Comparison of ENCODE assay signal across 8 mouse cellular contexts in the genomic region with DNA sequence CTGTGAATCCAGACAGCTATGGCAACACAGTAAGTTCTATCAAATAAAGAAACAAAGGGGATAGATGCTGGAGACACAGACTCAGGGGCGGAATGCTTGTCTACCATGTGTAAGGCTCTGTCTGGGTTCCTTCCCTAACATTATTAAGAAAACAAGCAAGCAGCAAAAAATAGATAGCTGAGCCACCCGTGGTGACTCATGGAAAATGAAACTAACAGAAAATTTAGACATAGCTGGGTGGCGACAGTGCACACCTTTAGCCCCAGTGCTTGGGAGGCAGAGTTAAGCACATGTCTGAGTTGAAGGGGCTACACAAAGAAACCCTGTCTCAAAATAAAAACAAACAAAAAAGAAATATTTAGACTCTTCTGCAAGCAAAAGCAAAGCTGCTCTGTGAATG. TPM values are rescaled to one million over a fixed set of nuclear protein-coding genes. Genes with fewer than 3 reads are reported as not detected.
DNase-seq lines count a peak whose midpoint lies in the region; ATAC-seq and TF ChIP-seq lines count a peak whose summit lies in the region.

No protein-coding gene starts in this region.

- no peak for TF ChIP-seq CTCF in MEL (IDR thresholded peaks at IDR 0.05 in 2 of 3, conservative IDR thresholded peaks at IDR 0.05 in 1 of 3; ENCODE audit: control insufficient read depth in 1 of 3, insufficient read depth in 1 of 3, low read depth in 2 of 3, low read length in 3 of 3, poor library complexity in 1 of 3, severe bottlenecking in 1 of 3)

- peak; percentile 3 for DNase-seq in kidney, adult 9 months
- no peak for DNase-seq in kidney, postnatal 4 days
- DNase-seq in MEL (ENCODE audit: low read depth, low spot score): peak; percentile 79
- DNase-seq in cerebellum, postnatal 14 days: no peak
- DNase-seq in frontal cortex, postnatal 25 days (ENCODE audit: low spot score in 2 of 2): no peak
- no peak for DNase-seq in left cerebral cortex, postnatal 4 days

- peaks cover 15 to 36% of the 10 kb centered on the region in 2 experiments for H3K36me3 ChIP-seq in MEL (ENCODE audit: control insufficient read depth in 1 of 2, insufficient read depth in 2 of 2, low read length in 2 of 2)
- H3K36me3 ChIP-seq in forebrain, embryonic 12.5 days (replicated peaks): peaks cover 38% of the 10 kb centered on the region
- H3K36me3 ChIP-seq in liver, embryonic 16.5 days (ENCODE audit: control insufficient read depth, insufficient read depth): peaks cover 36% of the 10 kb centered on the region

- H3K9me3 ChIP-seq in MEL (replicated peaks; ENCODE audit: insufficient read depth, low read length): no peaks in the 10 kb centered on the region
- no peaks in the 10 kb centered on the region for H3K9me3 ChIP-seq in forebrain, embryonic 12.5 days
- no peaks in the 10 kb centered on the region for H3K9me3 ChIP-seq in liver, embryonic 16.5 days (replicated peaks; ENCODE audit: control insufficient read depth, low read length)

- TF ChIP-seq POLR2A in MEL (IDR thresholded peaks at IDR 0.05; ENCODE audit: control insufficient read depth in 1 of 2, insufficient read depth in 1 of 2, low read depth in 1 of 2, low read length in 2 of 2, poor library complexity in 1 of 2): no peak

- no peaks in the 10 kb centered on the region for H3K27me3 ChIP-seq in MEL (ENCODE audit: control insufficient read depth in 1 of 2, insufficient read depth in 2 of 2, low read length in 2 of 2)
- H3K27me3 ChIP-seq in forebrain, embryonic 12.5 days: no peaks in the 10 kb centered on the region
- no peaks in the 10 kb centered on the region for H3K27me3 ChIP-seq in liver, embryonic 16.5 days (ENCODE audit: control insufficient read depth, insufficient read depth, low read depth, low read length)

- 66% methylated on average over 3 of the region's 3 CpGs for WGBS in forebrain, embryonic 12.5 days
- WGBS in liver, embryonic 16.5 days (ENCODE audit: insufficient replicate concordance): 21% methylated on average over 3 of the region's 3 CpGs

- peak overlapping the region; percentile 68 to 97 for H3K4me3 ChIP-seq in MEL (ENCODE audit: control insufficient read depth in 1 of 2, insufficient read depth in 1 of 2, low read depth in 2 of 2, low read length in 2 of 2)
- H3K4me3 ChIP-seq in forebrain, embryonic 12.5 days (replicated peaks): peak overlapping the region; percentile 71
- H3K4me3 ChIP-seq in liver, embryonic 16.5 days (ENCODE audit: low read depth, low read length): peak overlapping the region; percentile 99

- intact Hi-C loops in left cerebral cortex, postnatal 4 days (cut with DNase I): no loop called here

- H3K9ac ChIP-seq in MEL (ENCODE audit: control insufficient read depth, low read depth, low read length, poor library complexity, severe bottlenecking): peak overlapping the region; percentile 94
- H3K9ac ChIP-seq in forebrain, embryonic 12.5 days: peak overlapping the region; percentile 70
- H3K9ac ChIP-seq in liver, embryonic 16.5 days (ENCODE audit: low read depth, low read length): peak overlapping the region; percentile 90

- H3K27ac ChIP-seq in MEL (ENCODE audit: control insufficient read depth, low read depth, low read length): peak overlapping the region; percentile 95
- H3K27ac ChIP-seq in forebrain, embryonic 12.5 days: 0 out of 2 replicates have a peak overlapping the region, but pooled peaks have one; percentile 13
- peak overlapping the region; percentile 55 for H3K27ac ChIP-seq in liver, embryonic 16.5 days (ENCODE audit: low read length)

- no peak for TF ChIP-seq RAD21 in MEL (IDR thresholded peaks at IDR 0.05; ENCODE audit: low read depth, low read length)

- H3K4me1 ChIP-seq in MEL (ENCODE audit: control insufficient read depth in 1 of 2, insufficient read depth in 2 of 2, low read length in 2 of 2): peaks cover 17 to 21% of the 10 kb centered on the region in 2 experiments
- H3K4me1 ChIP-seq in forebrain, embryonic 12.5 days: peaks cover 19% of the 10 kb centered on the region
- H3K4me1 ChIP-seq in liver, embryonic 16.5 days (ENCODE audit: control insufficient read depth, low read depth, low read length): peaks cover 31% of the 10 kb centered on the region

- peaks cover 31% of the 10 kb centered on the region for H3K79me2 ChIP-seq in MEL (ENCODE audit: control insufficient read depth, insufficient read depth, low read length, poor library complexity)

- peak overlapping the region; percentile 63 for H3K4me2 ChIP-seq in forebrain, embryonic 12.5 days
- H3K4me2 ChIP-seq in liver, embryonic 16.5 days (ENCODE audit: low read depth, low read length): peak overlapping the region; percentile 75

- ATAC-seq in forebrain, embryonic 12.5 days (ENCODE audit: low FRiP score): no peak
- no peak for ATAC-seq in liver, embryonic 16.5 days (ENCODE audit: low read depth)

- no peak for TF ChIP-seq EP300 in MEL (IDR thresholded peaks at IDR 0.05; ENCODE audit: low read depth in 1 of 2, low read length in 2 of 2)

TF ChIP-seq in MEL, 35 proteins besides CTCF, POLR2A, EP300 and RAD21:
- peak; percentile 67 for TF ChIP-seq SIN3A (IDR thresholded peaks at IDR 0.05; ENCODE audit: low read length)
- peak; percentile 57; the same call in 1 of the 2 replicates for TF ChIP-seq MAX (IDR thresholded peaks at IDR 0.05; ENCODE audit: low read length)
- TF ChIP-seq KAT2A (conservative IDR thresholded peaks at IDR 0.05; ENCODE audit: low read depth, low read length): no peak
- no peak for TF ChIP-seq USF1 (IDR thresholded peaks at IDR 0.05; ENCODE audit: low read depth, low read length)
- peak; percentile 54 for TF ChIP-seq ETS1 (IDR thresholded peaks at IDR 0.05; ENCODE audit: low read depth, low read length)
- TF ChIP-seq MYB (IDR thresholded peaks at IDR 0.05; ENCODE audit: low read depth, low read length): no peak
- no peak for TF ChIP-seq TCF12 (IDR thresholded peaks at IDR 0.05; ENCODE audit: low read depth, low read length)
- TF ChIP-seq MXI1 (IDR thresholded peaks at IDR 0.05; ENCODE audit: low read depth, low read length): peak; percentile 89
- TF ChIP-seq MYC (IDR thresholded peaks at IDR 0.05; ENCODE audit: low read depth, low read length): peak; percentile 67; the same call in 1 of the 2 replicates

RNA-seq across cellular contexts. Expression of a gene that starts 2.0 kb away (rescaled TPM):
- 202 and 218 TPM in 2 replicates for total RNA-seq in MEL (2012; rRNA removed)
- polyA plus RNA-seq in MEL (2012; ENCODE audit: insufficient read depth in 1 of 2, insufficient read length in 2 of 2, low read depth in 1 of 2, low replicate concordance in 2 of 2, missing spikeins in 1 of 2): 100 to 1,000 TPM; 234 to 850 TPM
- 256 and 263 TPM in 2 replicates for polyA plus RNA-seq in forebrain, embryonic 12.5 days (2016; fragmentation: Nextera tagmentation; extraction: Ambion mirVana)
- 192 and 200 TPM in 2 replicates for polyA plus RNA-seq in liver, embryonic 16.5 days (2015; fragmentation: Nextera tagmentation; extraction: Ambion mirVana)
- total RNA-seq in left cerebral cortex, postnatal 4 days (2021): 10 to 100 TPM; 24.0 to 26.0 TPM

RNA-seq across cellular contexts. Expression of a gene that starts 29.3 kb away (rescaled TPM):
- total RNA-seq in MEL (2012; rRNA removed): under 0.01 TPM in 1 of 2 replicates, not detected in the other
- polyA plus RNA-seq in MEL (2012; ENCODE audit: insufficient read depth in 1 of 2, insufficient read length in 2 of 2, low read depth in 1 of 2, low replicate concordance in 2 of 2, missing spikeins in 1 of 2): under 1 TPM in 1 of 2 experiments, not detected in 1; 0.06 TPM
- 0.13 and 0.24 TPM in 2 replicates for polyA plus RNA-seq in forebrain, embryonic 12.5 days (2016; fragmentation: Nextera tagmentation; extraction: Ambion mirVana)
- polyA plus RNA-seq in liver, embryonic 16.5 days (2015; fragmentation: Nextera tagmentation; extraction: Ambion mirVana): 0.06 and 0.71 TPM in 2 replicates
- total RNA-seq in left cerebral cortex, postnatal 4 days (2021): 1 to 10 TPM in 1 of 2 experiments, under 1 TPM in 1; 0.79 to 1.0 TPM

RNA-seq across cellular contexts. Expression of a gene that starts 59.7 kb away (rescaled TPM):
- 95.2 and 104 TPM in 2 replicates for total RNA-seq in MEL (2012; rRNA removed)
- polyA plus RNA-seq in MEL (2012; ENCODE audit: insufficient read depth in 1 of 2, insufficient read length in 2 of 2, low read depth in 1 of 2, low replicate concordance in 2 of 2, missing spikeins in 1 of 2): 100 to 1,000 TPM in 1 of 2 experiments, not detected in 1; 104 TPM
- polyA plus RNA-seq in forebrain, embryonic 12.5 days (2016; fragmentation: Nextera tagmentation; extraction: Ambion mirVana): 164 and 165 TPM in 2 replicates
- 98.0 and 116 TPM in 2 replicates for polyA plus RNA-seq in liver, embryonic 16.5 days (2015; fragmentation: Nextera tagmentation; extraction: Ambion mirVana)
- 10 to 100 TPM; 72.5 to 73.8 TPM for total RNA-seq in left cerebral cortex, postnatal 4 days (2021)

Comparison
In these comparisons a context has a peak if more than half of its experiments do, and no peak if none do; other contexts are left out.
1. DNase-seq: peak in kidney, adult 9 months (single experiment) and MEL (single experiment); none in kidney, postnatal 4 days (0 of 2), cerebellum, postnatal 14 days (0 of 2), frontal cortex, postnatal 25 days (0 of 2) and left cerebral cortex, postnatal 4 days (single experiment).
2. H3K27ac ChIP-seq: peak in every context shown above with its lines; median percentile 95 in MEL; 55 in liver, embryonic 16.5 days; 13 in forebrain, embryonic 12.5 days.
3. Peak in every context shown above with its lines, with median percentiles within 50 percentile points of each other: H3K4me3 ChIP-seq and H3K9ac ChIP-seq.